8 mouse cellular contexts compared by ENCODE assay signal in genomic region chr12:3236163-3236641, GRCm38 (mm10).
DNase-seq lines count a peak whose midpoint lies in the region; ATAC-seq and TF ChIP-seq lines count a peak whose summit lies in the region.

No protein-coding gene starts in this region.

- intact Hi-C loops in gastrocnemius, postnatal 14 days (cut with DNase I; ENCODE audit: low total_unique reads), result loop anchor here (10.0 kb wide), 1 partner anchor 129 kb away; the partner anchor contains the start of gene Kif3c

- TF ChIP-seq CTCF in small intestine, adult 2 months (IDR thresholded peaks at IDR 0.05; ENCODE audit: extremely low read depth, insufficient read length, insufficient replicate concordance, low read depth, low read length), result no peak

- peak overlapping the region; percentile 59 for H3K4me2 ChIP-seq in forebrain, embryonic 12.5 days
- peak overlapping the region; percentile 63 for H3K4me2 ChIP-seq in limb, embryonic 13.5 days (replicated peaks)

- H3K4me1 ChIP-seq in forebrain, embryonic 12.5 days, result peaks cover 6% of the 10 kb centered on the region
- H3K4me1 ChIP-seq in limb, embryonic 13.5 days, result no peaks in the 10 kb centered on the region
- H3K4me1 ChIP-seq in small intestine, adult 2 months (ENCODE audit: control insufficient read depth, insufficient read depth, insufficient read length, low read length), result peaks cover 8% of the 10 kb centered on the region

- peak; percentile 10 for ATAC-seq in activated CD4-positive, CD25-positive, alpha-beta regulatory T cell, adult 4 months
- ATAC-seq in forebrain, embryonic 12.5 days (ENCODE audit: low FRiP score), result 0 out of 2 replicates have a peak, but pooled peaks have one; percentile 1
- ATAC-seq in limb, embryonic 13.5 days (ENCODE audit: low FRiP score, low read depth), result no peak

- DNase-seq in layer of hippocampus, adult 9-11 months, result peak; percentile 39
- no peak for DNase-seq in layer of hippocampus, postnatal 14 days (ENCODE audit: low spot score in 2 of 2)
- no peak for DNase-seq in right cerebral cortex, postnatal 14 days
- no peak for DNase-seq in gastrocnemius, postnatal 14 days

- H3K36me3 ChIP-seq in forebrain, embryonic 12.5 days (replicated peaks), result peaks cover 37% of the 10 kb centered on the region
- H3K36me3 ChIP-seq in limb, embryonic 13.5 days, result peaks cover 43% of the 10 kb centered on the region
- H3K36me3 ChIP-seq in small intestine, adult 2 months (ENCODE audit: control insufficient read depth, insufficient read depth, low read length), result peaks cover 7% of the 10 kb centered on the region

- H3K27ac ChIP-seq in forebrain, embryonic 12.5 days, result peak overlapping the region; percentile 80; the same call in 1 of the 2 replicates
- H3K27ac ChIP-seq in limb, embryonic 13.5 days, result no peak overlapping the region
- H3K27ac ChIP-seq in small intestine, adult 2 months (ENCODE audit: insufficient read depth, low read depth, low read length), result no peak overlapping the region

- H3K9me3 ChIP-seq in forebrain, embryonic 12.5 days, result peaks cover 17% of the 10 kb centered on the region
- peaks cover 5% of the 10 kb centered on the region for H3K9me3 ChIP-seq in limb, embryonic 13.5 days

- no peak for TF ChIP-seq POLR2A in small intestine, adult 2 months (IDR thresholded peaks at IDR 0.05; ENCODE audit: low read depth, low read length)

- peak overlapping the region; percentile 58 for H3K4me3 ChIP-seq in forebrain, embryonic 12.5 days (replicated peaks)
- H3K4me3 ChIP-seq in limb, embryonic 13.5 days, result peak overlapping the region; percentile 61
- H3K4me3 ChIP-seq in small intestine, adult 2 months (ENCODE audit: low read depth, low read length), result peak overlapping the region; percentile 69; the same call in 1 of the 2 replicates

- WGBS in forebrain, embryonic 12.5 days, result 60% methylated on average over 14 of the region's 14 CpGs
- 78% methylated on average over 14 of the region's 14 CpGs for WGBS in limb, embryonic 13.5 days
- 65% methylated on average over 14 of the region's 14 CpGs for WGBS in small intestine, adult 2 months

- no peaks in the 10 kb centered on the region for H3K27me3 ChIP-seq in forebrain, embryonic 12.5 days
- H3K27me3 ChIP-seq in limb, embryonic 13.5 days, result no peaks in the 10 kb centered on the region
- no peaks in the 10 kb centered on the region for H3K27me3 ChIP-seq in small intestine, adult 2 months (ENCODE audit: control insufficient read depth, insufficient read depth, low read length)

- H3K9ac ChIP-seq in forebrain, embryonic 12.5 days, result no peak overlapping the region
- peak overlapping the region; percentile 65; the same call in 1 of the 2 replicates for H3K9ac ChIP-seq in limb, embryonic 13.5 days
